Mouse (Mus musculus) limb, embryonic 10.5 days (tissue): ENCODE results near the gene Spdye4c. TPM values are rescaled to one million over a fixed set of nuclear protein-coding genes. Genes with fewer than 3 reads are reported as not detected.

Experiments used
- DNase-seq: peaks from one replicate; pipeline ENCODE4 v3.0.0-alpha.2; 2017; ENCODE audit warnings: low spot score
- H3K27ac ChIP-seq: fragments of 300-500 bp; sonication (generic); 2 replicates; pipeline ENCODE4 v1.5.1; 2016; ENCODE audit warnings: mild to moderate bottlenecking
- H3K27me3 ChIP-seq: fragments of 300-500 bp; sonication (generic); 2 replicates; pipeline ENCODE4 v1.6.1; 2016; ENCODE audit warnings: low read depth, mild to moderate bottlenecking; ENCODE audit not compliant: poor library complexity, severe bottlenecking
- H3K36me3 ChIP-seq: fragments of 300-500 bp; sonication (generic); 2 replicates; pipeline ENCODE4 v1.6.1; 2016; ENCODE audit warnings: mild to moderate bottlenecking, moderate library complexity
- H3K4me1 ChIP-seq: fragments of 300-500 bp; sonication (generic); 2 replicates; pipeline ENCODE4 v1.6.1; 2016
- H3K4me3 ChIP-seq: fragments of 300-500 bp; sonication (generic); 2 replicates; pipeline ENCODE4 v1.5.1; 2016; ENCODE audit warnings: mild to moderate bottlenecking, moderate library complexity
- H3K9me3 ChIP-seq: fragments of 300-500 bp; sonication (generic); replicated peaks from 2 replicates; pipeline ENCODE4 v1.6.1; 2016; ENCODE audit warnings: mild to moderate bottlenecking
- WGBS: fragments of 180-500 bp; shearing (Covaris S2); methylation state at CpG from one replicate; pipeline ENCODE4 v1.1.7; 2016; 5-methylcytosine and 5-hydroxymethylcytosine counted together
- polyA plus RNA-seq: library from polyadenylated mRNA; unstranded; fragments of >200 nt; fragmentation: Nextera tagmentation; extraction: Ambion mirVana; gene quantifications from 2 replicates; pipeline ENCODE4 v1.2.1, GENCODE M21; 2016

Gene Spdye4c
- not detected in 2 replicates for polyA plus RNA-seq

DNA sequence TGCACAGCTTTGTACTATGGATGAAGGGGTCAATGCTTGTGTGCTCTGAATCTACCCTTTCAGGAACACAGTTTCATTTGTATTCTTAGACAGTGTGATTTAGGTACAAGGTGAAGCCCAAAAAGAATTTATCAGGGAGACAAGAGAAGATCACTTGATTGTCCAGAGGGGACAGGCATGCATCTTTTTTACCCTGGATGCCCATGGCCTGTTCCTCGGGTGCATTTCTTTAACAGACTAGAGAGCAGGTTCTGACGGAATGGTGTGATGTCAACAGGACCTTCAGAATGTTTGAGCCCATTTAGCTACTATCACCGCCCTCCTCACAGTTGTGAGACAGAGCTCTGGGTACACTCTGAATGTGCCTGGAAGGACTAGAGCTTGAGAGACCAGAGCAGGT lies at the start of gene Spdye4c:
Gene Spdye4c (plus strand): TSS at position 301 of the 400 bp plus-strand sequence.
- H3K27me3 ChIP-seq, result no peaks in the 10 kb centered on the region
- 95% methylated on average over 3 of the region's 3 CpGs for WGBS
- no peaks in the 10 kb centered on the region for H3K9me3 ChIP-seq
- no peak for DNase-seq
- no peak within 1 kb of the TSS for H3K27ac ChIP-seq
- H3K4me3 ChIP-seq, result no peak within 1 kb of the TSS
- no peaks in the 10 kb centered on the region for H3K36me3 ChIP-seq
- H3K4me1 ChIP-seq, result no peaks in the 10 kb centered on the region

DNA sequence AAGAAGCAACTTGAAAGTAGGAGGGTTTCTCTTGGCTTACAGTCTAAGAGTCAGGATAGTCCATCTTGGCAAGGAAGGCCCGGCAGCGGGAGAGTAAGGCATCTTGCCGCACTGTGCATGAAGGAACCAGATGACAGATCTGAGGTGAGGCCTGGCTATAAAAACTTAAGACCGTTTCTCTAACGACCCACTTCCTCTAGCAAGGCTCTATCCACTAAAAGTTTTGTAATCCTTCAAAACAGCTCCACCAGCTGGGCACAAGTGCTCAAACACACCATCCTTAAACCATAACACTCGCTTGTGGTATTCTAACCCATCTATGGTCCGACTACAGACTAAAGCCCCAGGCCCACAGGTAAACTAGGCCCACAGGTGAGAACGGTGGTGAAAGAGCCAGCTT lies 47.5 kb upstream of the Spdye4c start:
- no peaks in the 10 kb centered on the region for H3K36me3 ChIP-seq

DNA sequence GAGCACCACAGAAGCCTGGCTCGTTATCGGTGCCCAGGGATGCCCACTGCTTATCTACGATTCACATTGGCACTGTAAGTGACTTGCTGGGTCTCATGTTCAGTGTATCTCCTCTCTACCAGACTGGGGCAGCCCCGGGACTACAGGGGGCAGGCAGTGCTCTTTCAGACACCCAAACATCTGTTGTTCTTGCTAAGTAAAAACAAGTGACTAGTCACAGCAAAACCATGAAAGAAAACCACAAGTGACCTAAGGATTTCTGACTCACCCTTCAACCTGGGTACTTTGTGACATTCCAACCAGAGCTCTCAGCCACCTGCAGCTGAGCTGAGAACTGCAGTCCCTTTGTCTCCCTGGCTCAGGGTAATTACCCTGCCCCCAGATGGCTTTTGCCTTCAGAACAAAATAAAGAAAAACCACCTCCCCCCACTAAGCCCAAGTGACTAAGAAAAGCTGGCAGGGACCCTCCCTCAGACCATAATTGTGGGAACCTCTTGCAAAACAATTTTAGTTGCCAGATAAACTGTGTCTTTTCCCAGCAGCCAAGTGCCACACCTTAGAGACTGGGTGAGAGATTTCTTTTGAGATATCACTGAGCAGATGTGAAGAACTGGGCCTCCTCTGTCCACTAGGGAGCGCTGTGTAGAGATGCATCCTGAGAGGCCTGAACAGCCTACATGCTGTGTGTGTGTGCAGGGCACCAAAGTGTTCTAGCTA lies 46.4 kb upstream of the Spdye4c start:
- Histone ChIP-seq H3K27me3 (no peaks in the 10 kb centered on the region), H3K4me1 (peaks cover 33% of the 10 kb centered on the region), H3K27ac (peak overlapping the region; percentile 77), H3K9me3 (no peaks in the 10 kb centered on the region), H3K36me3 (no peaks in the 10 kb centered on the region), H3K4me3 (no peak overlapping the region)
- DNase-seq, result peak; percentile 65
- WGBS, result 58% methylated on average over 5 of the region's 5 CpGs

More for the DNA sequence above, 47.5 kb upstream of the Spdye4c start:
- DNase-seq, result no peak
- WGBS, result 79% methylated on average over 8 of the region's 8 CpGs
- Histone ChIP-seq H3K9me3 (no peaks in the 10 kb centered on the region), H3K27me3 (no peaks in the 10 kb centered on the region), H3K4me1 (peaks cover 30% of the 10 kb centered on the region), H3K27ac (peak overlapping the region; percentile 77), H3K4me3 (no peak overlapping the region)

DNA sequence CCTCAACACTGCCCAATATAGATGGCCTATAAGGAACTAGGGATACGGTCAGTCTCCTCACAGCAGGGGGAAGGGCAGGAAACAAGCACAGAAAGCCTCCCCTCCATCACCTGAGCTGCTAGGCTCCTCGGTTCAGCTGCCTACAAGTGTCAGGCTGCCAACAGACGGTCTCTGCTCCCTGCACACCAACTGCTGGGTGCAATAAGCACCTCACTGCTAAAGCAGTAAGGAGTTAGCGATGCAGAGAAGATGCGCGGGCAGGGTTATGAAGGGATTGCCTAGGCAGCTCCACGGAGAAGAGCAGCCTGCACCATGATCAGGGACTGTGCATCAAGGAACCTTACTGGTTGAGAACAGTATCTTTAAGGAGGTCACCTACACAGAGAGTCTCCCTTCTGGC lies 45.6 kb upstream of the Spdye4c start:
- DNase-seq, result no peak
- H3K9me3 ChIP-seq, result no peaks in the 10 kb centered on the region
- H3K36me3 ChIP-seq, result no peaks in the 10 kb centered on the region
- H3K4me3 ChIP-seq, result no peak overlapping the region
- H3K4me1 ChIP-seq, result peaks cover 40% of the 10 kb centered on the region
- H3K27ac ChIP-seq, result peak overlapping the region; percentile 77
- no peaks in the 10 kb centered on the region for H3K27me3 ChIP-seq
- WGBS, result 74% methylated on average over 7 of the region's 7 CpGs

DNA sequence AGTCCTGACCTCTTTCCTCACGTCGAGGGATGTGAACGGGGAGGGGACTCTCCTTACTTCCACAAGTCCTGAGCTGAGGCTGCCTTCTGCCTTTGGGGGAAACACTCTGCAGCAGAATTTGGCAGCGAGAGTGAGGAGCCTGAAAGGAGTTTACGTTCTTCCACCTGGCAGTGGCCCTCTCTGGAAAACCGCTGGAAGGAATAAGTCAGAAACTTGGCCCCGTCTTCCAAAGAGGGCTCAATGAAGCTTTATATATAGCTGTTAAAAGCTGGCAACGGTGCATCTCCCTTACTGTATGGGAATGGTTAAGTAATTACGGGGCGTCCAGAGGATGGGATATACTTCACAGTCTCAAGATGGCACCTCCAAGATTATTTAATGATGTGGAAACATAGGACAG lies 43.9 kb upstream of the Spdye4c start:
- Histone ChIP-seq H3K27me3 (no peaks in the 10 kb centered on the region), H3K27ac (no peak overlapping the region), H3K9me3 (no peaks in the 10 kb centered on the region), H3K4me3 (no peak overlapping the region), H3K4me1 (peaks cover 41% of the 10 kb centered on the region), H3K36me3 (no peaks in the 10 kb centered on the region)
- WGBS, result 86% methylated on average over 10 of the region's 10 CpGs
- DNase-seq, result no peak

DNA sequence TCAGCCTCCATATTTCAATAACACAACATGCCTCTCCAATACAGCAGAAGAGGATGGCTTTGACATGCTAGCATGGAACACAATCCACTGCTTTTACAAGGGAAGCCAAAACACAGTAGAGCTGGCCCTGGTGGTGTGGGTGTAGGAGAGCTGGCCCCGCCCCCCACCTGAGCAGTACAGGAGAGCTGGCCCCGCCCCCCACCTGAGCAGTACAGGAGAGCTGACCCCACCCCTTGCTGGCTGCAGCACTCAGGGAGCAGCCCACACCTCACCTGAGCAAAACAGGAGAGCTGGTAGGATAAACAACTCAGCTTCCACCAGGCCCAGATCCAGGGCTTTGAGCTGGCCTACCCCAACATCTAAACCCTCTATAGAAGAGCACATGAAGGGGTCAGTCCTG lies 42.7 kb upstream of the Spdye4c start:
- Histone ChIP-seq H3K9me3 (no peaks in the 10 kb centered on the region), H3K27me3 (no peaks in the 10 kb centered on the region), H3K36me3 (no peaks in the 10 kb centered on the region), H3K4me1 (peaks cover 43% of the 10 kb centered on the region), H3K4me3 (no peak overlapping the region), H3K27ac (no peak overlapping the region)
- no peak for DNase-seq
- 37% methylated on average over 2 of the region's 2 CpGs for WGBS

DNA sequence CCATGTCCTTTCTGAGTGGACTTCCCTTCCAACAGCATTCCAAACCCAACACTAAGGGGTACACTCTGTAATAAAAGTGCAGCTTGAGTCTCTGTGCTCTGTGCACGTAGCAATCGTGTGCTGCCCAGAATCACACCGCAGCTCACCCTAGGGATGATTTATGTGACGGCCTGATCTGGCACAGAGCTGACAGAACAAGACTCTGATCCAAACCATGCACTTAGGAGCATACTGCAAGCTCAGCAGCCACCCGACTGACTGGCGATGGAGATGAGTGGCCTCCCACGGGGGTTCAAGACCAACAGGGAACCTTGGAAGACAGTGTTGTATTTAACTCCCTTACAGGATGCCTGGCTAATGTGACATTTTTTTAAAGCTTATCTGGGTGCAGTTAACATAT lies 41.4 kb upstream of the Spdye4c start:
- WGBS, result 38% methylated on average over 7 of the region's 7 CpGs
- Histone ChIP-seq H3K36me3 (no peaks in the 10 kb centered on the region), H3K9me3 (no peaks in the 10 kb centered on the region), H3K4me1 (peaks cover 30% of the 10 kb centered on the region), H3K27me3 (no peaks in the 10 kb centered on the region), H3K27ac (0 out of 2 replicates have a peak overlapping the region, but pooled peaks have one; percentile 58), H3K4me3 (no peak overlapping the region)
- DNase-seq, result no peak

DNA sequence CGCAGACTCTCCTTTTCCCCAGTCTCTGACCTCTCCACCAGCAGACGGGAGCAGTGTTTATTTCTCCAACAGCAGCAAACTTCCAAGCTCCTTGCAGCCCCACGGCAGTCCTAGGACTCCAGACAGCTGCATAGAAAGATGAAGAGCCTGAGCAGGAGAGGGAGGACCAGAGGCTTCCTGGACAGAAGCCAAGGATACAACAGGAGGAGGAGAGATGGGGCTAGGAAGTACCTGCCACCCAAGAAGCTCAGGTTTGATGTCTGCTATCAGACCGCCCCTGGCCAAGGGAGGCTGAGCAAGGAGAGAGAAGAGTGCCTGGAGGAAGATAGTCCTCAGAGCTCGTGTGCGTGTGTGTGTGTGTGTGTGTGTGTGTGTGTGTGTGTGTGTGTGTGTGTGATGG lies 41.0 kb upstream of the Spdye4c start:
- no peak for DNase-seq
- H3K9me3 ChIP-seq, result no peaks in the 10 kb centered on the region
- no peak overlapping the region for H3K4me3 ChIP-seq
- peaks cover 26% of the 10 kb centered on the region for H3K4me1 ChIP-seq
- 38% methylated on average over 6 of the region's 6 CpGs for WGBS
- no peaks in the 10 kb centered on the region for H3K36me3 ChIP-seq
- 0 out of 2 replicates have a peak overlapping the region, but pooled peaks have one; percentile 58 for H3K27ac ChIP-seq
- H3K27me3 ChIP-seq, result no peaks in the 10 kb centered on the region

DNA sequence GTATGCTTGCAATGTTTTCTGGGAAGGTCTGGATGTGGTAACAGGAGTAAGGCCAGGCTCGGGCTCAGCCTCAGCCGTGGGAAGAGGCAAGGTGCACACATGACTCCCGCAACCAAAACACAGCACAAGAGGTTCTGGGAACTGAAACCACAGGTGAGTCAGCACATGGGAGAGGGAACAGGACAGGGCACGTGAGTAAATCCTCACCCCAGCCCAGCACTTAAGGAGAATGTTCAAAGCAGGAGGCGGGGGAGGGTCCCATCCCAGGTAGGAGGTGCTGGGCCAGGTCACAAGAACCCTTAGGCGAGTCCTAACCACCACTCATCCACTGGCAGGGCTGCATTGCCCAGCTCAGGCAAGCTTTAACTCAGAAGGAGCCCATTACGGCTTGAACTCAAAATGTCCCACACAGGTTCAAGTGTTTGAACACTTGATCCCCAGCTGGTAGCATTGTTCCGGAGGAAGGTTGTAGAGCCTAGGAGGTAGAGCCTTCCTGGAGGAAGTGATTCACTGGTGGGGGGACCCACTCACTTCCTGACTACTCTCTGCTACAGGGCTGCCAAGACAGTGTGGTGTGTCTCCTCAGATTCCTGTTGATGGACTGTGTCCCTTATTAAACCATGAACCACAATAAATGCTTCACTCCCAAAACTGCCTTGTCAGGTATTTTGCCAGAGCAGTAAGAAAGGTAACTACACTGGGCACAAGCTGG lies 38.8 kb upstream of the Spdye4c start:
- Histone ChIP-seq H3K36me3 (no peaks in the 10 kb centered on the region), H3K27me3 (no peaks in the 10 kb centered on the region), H3K9me3 (no peaks in the 10 kb centered on the region), H3K27ac (no peak overlapping the region), H3K4me3 (no peak overlapping the region), H3K4me1 (peaks cover 15% of the 10 kb centered on the region)
- no peak for DNase-seq
- 85% methylated on average over 8 of the region's 8 CpGs for WGBS

DNA sequence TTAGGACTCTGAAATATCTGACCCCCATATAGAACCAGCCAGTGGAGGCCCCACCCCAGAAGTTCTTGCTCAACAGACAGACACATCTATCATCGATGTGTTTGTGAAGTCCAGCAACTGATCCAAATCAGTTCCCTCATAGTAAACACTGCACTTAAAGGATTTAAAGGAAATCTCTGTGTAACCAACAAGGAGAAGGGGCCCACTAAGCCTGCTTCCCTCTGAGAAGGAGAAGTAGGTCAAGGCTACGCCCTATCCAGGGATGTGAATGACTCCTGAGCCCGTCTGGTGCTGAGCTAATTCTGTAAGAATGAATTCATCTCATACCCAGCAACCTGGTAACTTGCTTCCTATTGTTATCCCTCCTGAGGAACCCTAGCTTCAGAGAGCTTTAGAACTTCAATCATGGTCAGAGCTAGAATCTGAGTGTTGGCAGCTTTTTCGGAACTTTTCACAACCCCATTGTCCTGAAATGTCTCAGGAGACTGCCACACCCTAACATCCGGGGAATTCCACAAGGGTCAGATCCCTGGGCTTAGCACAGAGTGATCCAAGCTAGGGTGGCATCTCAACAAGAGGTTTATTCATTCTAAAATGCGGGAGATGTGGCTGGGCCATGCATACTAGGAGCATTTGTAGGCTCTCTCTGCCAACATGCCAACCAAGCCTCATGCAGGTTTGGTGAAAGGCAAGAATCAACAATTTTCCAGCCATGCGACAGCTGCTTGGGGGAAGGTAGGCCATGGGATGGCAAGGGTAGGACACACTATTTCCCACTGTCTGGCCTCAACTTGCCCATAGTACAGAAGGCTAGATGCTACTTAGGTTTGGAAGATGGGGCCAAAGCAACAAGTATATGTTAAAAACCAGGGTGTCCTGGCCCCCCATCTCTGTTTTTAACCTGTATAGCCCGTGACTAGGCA lies 38.0 kb upstream of the Spdye4c start:
- no peaks in the 10 kb centered on the region for H3K27me3 ChIP-seq
- DNase-seq, result no peak
- 91% methylated on average over 8 of the region's 8 CpGs for WGBS

DNA sequence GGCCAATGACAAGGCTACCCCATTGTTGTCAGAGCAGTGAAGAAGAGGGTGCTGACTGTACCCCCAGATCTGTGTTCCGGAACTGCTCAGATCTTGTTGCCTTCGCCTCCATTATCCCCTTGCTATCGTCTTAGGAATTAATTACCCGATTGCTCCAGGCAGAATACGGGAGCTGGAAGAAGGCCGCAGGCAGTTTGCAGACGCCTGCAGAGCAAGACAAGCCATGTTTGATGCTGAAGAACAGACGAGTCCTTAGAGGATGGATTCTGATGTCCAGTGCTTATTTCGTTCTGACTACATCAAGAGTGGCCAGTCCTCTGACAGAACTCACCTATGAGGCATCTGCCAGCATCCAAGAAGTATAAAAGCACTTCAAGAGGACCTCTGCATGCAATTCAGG lies 35.9 kb upstream of the Spdye4c start:
- H3K27ac ChIP-seq, result no peak overlapping the region

More for the DNA sequence above, 38.0 kb upstream of the Spdye4c start:
- H3K9me3 ChIP-seq, result no peaks in the 10 kb centered on the region
- no peak overlapping the region for H3K4me3 ChIP-seq
- peaks cover 14% of the 10 kb centered on the region for H3K4me1 ChIP-seq
- H3K27ac ChIP-seq, result no peak overlapping the region
- H3K36me3 ChIP-seq, result no peaks in the 10 kb centered on the region

DNA sequence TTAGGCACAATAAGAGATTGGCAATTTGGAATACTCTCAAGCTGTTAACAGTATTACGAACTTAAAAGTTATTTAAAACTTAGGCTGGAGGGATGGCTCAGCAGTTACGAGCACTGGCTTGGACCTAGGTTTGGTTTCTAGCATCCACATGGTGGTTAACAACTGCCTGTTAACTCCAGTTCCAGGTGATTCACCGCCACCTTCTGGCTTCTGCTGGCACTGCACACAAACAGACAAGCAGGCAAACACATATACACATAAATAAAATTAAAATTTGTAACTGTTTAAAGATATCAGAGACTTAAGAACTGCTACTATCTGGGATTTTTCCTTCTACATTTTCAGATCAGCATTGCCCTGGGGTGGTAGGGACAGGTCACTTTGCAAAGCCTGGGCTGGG lies 26.8 kb upstream of the Spdye4c start:
- Histone ChIP-seq H3K4me3 (no peak overlapping the region), H3K36me3 (no peaks in the 10 kb centered on the region), H3K27me3 (no peaks in the 10 kb centered on the region), H3K4me1 (peaks cover 36% of the 10 kb centered on the region), H3K9me3 (no peaks in the 10 kb centered on the region), H3K27ac (no peak overlapping the region)
- no peak for DNase-seq
- 93% methylated on average over 3 of the region's 3 CpGs for WGBS

More for the DNA sequence above, 35.9 kb upstream of the Spdye4c start:
- Histone ChIP-seq H3K4me1 (peaks cover 6% of the 10 kb centered on the region), H3K27me3 (no peaks in the 10 kb centered on the region), H3K4me3 (no peak overlapping the region), H3K9me3 (no peaks in the 10 kb centered on the region), H3K36me3 (no peaks in the 10 kb centered on the region)
- 89% methylated on average over 9 of the region's 9 CpGs for WGBS
- no peak for DNase-seq
